Mouse (Mus musculus) stomach, postnatal 0 days (tissue): ENCODE results near the gene Nop10.

Source experiments
- CTCF ChIP-seq: IDR thresholded peaks from 2 replicates; pipeline ENCODE4 v1.5.1; 2016; ENCODE audit warnings: antibody characterized with exemption, low read depth, mild to moderate bottlenecking, moderate library complexity
- EP300 ChIP-seq: optimal IDR thresholded peaks from 2 replicates; pipeline ENCODE3; 2016; ENCODE audit warnings: antibody characterized with exemption

GRCm38 (mm10) chr2:112239212-112239934 lies 22.4 kb upstream of the Nop10 start, which contains the start of gene Lpcat4:
- TF ChIP-seq CTCF (peak; percentile 93), EP300 (no peak)
